Mouse (Mus musculus): ENCODE results near the gene Zfyve1.

DNA sequence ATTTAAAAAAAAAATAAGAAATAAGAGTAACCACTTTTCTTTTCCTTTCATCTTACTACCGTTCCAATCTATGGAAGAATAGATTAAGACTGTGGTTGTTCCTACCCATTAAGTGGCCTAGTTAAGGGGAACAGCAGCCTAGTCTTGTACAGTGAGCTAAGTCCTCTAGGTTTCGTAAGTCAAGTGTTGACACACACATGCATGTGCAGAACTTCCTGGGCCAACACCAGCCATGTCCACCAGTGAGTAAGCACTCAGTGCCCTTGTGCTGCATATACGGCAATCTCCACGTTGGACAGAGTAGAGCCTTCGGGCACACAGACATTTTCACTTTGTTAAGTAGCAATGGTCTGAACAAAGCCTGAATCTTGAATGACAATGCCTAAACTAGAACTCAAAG lies 20.2 kb upstream of the Zfyve1 start:
- TF ChIP-seq CTCF (IDR thresholded peaks at IDR 0.05; ENCODE audit: low read depth) (no peak), EP300 (optimal IDR thresholded peaks at IDR 0.05) (no peak)

Measured in stomach, postnatal 0 days (tissue).